Mouse (Mus musculus): ENCODE data around the gene Rps15. TPM values are rescaled to one million over a fixed set of nuclear protein-coding genes. Genes with fewer than 3 reads are reported as not detected.

Rps15 gene
- total RNA-seq, 2 experiments from 2014 or later, result 634 to 773 TPM

DNA sequence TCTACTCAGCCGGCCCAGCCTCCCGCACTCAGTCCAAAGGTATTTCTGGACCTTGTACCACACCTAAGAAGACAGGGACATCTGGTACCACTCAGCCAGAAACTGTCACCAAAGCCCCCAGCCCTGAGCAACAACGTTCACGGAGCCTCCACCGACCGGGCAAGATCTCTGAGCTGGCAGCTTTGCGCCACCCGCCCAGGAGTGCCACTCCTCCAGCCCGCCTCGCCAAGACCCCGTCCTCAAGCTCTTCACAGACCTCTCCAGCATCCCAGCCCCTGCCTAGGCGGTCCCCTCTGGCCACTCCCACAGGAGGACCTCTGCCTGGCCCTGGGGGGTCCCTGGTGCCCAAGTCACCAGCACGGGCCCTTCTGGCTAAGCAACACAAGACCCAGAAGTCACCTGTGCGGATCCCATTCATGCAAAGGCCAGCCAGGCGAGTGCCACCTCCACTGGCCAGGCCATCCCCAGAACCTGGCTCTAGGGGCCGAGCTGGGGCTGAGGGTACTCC lies 22.3 kb downstream of the Rps15 start:
- no peak for DNase-seq
- no peak for TF ChIP-seq CTCF (IDR thresholded peaks at IDR 0.05)
- intact Hi-C loops (cut with DNase I), result no loop called here
- H3K27ac ChIP-seq, result no peak overlapping the region
- H3K4me3 ChIP-seq, result no peak overlapping the region

- no peak for TF ChIP-seq CTCF (IDR thresholded peaks at IDR 0.05)
- no peak for DNase-seq
- intact Hi-C loops (cut with DNase I), result no loop called here
- Histone ChIP-seq H3K4me3 (no peak overlapping the region), H3K27ac (no peak overlapping the region)
These were observed 23.1 kb downstream of the Rps15 start for GRCm38 (mm10) chr10:80315315-80315714.

GRCm38 (mm10) chr10:80316359-80316781 lies 24.1 kb downstream of the Rps15 start:
- H3K27ac ChIP-seq, result no peak overlapping the region
- intact Hi-C loops (cut with DNase I), result no loop called here
- TF ChIP-seq CTCF (IDR thresholded peaks at IDR 0.05), result no peak
- DNase-seq, result no peak
- H3K4me3 ChIP-seq, result no peak overlapping the region

DNA sequence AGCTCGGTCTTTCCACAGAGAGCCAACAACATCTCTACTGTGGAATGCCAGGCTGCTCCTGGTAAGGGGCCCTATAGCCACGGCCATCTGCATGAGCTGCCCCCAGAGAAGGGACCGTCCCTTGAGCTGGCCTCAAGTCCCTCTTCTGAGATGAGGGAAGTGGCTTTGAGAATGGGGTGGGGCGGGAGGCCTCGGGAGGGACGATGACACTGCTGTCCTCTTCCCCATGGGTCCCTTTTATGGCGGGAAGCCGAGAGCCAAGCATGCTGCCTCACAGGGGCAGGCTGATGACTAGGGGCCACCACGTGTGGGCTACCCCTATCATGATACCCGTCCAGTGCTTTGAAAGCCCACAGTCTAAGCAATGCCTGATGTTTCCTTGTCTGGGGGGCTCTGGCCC lies 24.8 kb downstream of the Rps15 start:
- intact Hi-C loops (cut with DNase I), result no loop called here
- Histone ChIP-seq H3K4me3 (no peak overlapping the region), H3K27ac (no peak overlapping the region)
- TF ChIP-seq CTCF (IDR thresholded peaks at IDR 0.05), result no peak
- no peak for DNase-seq

DNA sequence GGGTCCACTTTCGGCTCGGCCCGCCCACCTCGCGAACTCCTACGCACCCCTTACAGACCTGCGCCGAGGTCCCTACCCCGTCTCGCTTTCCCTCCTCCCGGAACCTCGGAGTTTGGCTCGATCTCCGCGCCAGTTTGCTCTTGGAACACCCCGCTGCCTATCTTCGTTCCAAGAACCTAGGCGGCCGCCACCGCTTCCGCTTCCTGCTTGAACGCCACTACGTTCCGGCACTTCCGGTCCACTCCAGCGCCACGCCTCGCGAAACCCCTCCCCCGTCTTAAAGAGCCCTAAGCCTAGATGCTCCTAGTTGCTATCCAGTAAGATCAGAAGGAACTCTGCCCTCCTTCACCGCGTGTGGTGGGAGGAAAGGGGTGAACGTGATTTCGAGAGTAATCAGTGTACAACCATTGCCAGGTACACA lies 28.1 kb downstream of the Rps15 start, which contains the start of gene 2310011J03Rik:
Gene 2310011J03Rik (minus strand): TSS at position 198 of the 421 bp plus-strand sequence.
- intact Hi-C loops (cut with DNase I), result loop anchor here (1.0 kb wide), 1 partner anchor 28 kb away; the partner anchor contains the start of gene Rps15
- H3K27ac ChIP-seq, result peak within 1 kb of the TSS; percentile 89

GRCm38 (mm10) chr10:80321014-80321669 lies 28.9 kb downstream of the Rps15 start:
- Histone ChIP-seq H3K4me3 (peak overlapping the region; percentile 97; the same call in 1 of the 2 replicates), H3K27ac (peak overlapping the region; percentile 89)
- intact Hi-C loops (cut with DNase I), result no loop called here
- TF ChIP-seq CTCF (IDR thresholded peaks at IDR 0.05), result no peak
- DNase-seq, result no peak

More for the DNA sequence above, 28.1 kb downstream of the Rps15 start, which contains the start of gene 2310011J03Rik:
- peak within 1 kb of the TSS; percentile 97 for H3K4me3 ChIP-seq
- DNase-seq, result peak; percentile 95
- no peak for TF ChIP-seq CTCF (IDR thresholded peaks at IDR 0.05)

- peak overlapping the region; percentile 89; the same call in 1 of the 2 replicates for H3K27ac ChIP-seq
- no peak for DNase-seq
- intact Hi-C loops (cut with DNase I), result no loop called here
- no peak overlapping the region for H3K4me3 ChIP-seq
- TF ChIP-seq CTCF (IDR thresholded peaks at IDR 0.05), result no peak
These were observed 29.7 kb downstream of the Rps15 start for GRCm38 (mm10) chr10:80321670-80322581.

DNA sequence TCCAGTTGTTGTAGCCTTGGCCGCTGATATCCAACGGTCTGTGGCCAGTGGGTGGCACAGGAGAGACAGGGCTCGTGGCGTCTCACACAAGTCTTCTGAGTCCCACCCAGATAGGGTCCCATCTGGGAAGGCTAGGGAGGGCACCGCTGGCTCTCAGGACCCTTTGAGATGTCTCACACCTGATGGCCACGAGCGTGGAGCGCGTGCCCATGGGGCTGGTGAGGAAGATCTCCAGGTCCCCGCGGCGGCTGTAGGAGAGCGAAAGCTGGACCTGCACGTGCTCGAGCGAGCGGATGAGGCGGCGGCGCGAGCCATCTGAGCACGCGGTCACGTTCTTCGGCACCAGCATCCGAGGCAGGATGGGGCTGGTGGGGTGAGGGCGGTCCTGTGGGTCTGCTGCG lies 30.6 kb downstream of the Rps15 start:
- intact Hi-C loops (cut with DNase I), result no loop called here
- no peak for DNase-seq
- Histone ChIP-seq H3K4me3 (peak overlapping the region; percentile 75), H3K27ac (peak overlapping the region; percentile 89)
- TF ChIP-seq CTCF (IDR thresholded peaks at IDR 0.05), result no peak

GRCm38 (mm10) chr10:80323261-80324119 lies 31.2 kb downstream of the Rps15 start:
- peak; percentile 90 for DNase-seq
- TF ChIP-seq CTCF (IDR thresholded peaks at IDR 0.05), result peak; percentile 10; the same call in 1 of the 2 replicates
- intact Hi-C loops (cut with DNase I), result no loop called here
- peak overlapping the region; percentile 89 for H3K27ac ChIP-seq
- H3K4me3 ChIP-seq, result peak overlapping the region; percentile 75

GRCm38 (mm10) chr10:80324120-80325037 lies 32.1 kb downstream of the Rps15 start:
- Histone ChIP-seq H3K4me3 (peak overlapping the region; percentile 75), H3K27ac (peak overlapping the region; percentile 89)
- no peak for TF ChIP-seq CTCF (IDR thresholded peaks at IDR 0.05)
- intact Hi-C loops (cut with DNase I), result no loop called here
- no peak for DNase-seq

- intact Hi-C loops (cut with DNase I), result no loop called here
- Histone ChIP-seq H3K27ac (no peak overlapping the region), H3K4me3 (no peak overlapping the region)
- DNase-seq, result no peak
- TF ChIP-seq CTCF (IDR thresholded peaks at IDR 0.05), result no peak
These were observed 32.8 kb downstream of the Rps15 start for GRCm38 (mm10) chr10:80325045-80325444.

Data from gastrocnemius, adult 2 months (tissue).